Mouse (Mus musculus) midbrain, embryonic 13.5 days (tissue): ENCODE results near the gene Trim41. TPM values are rescaled to one million over a fixed set of nuclear protein-coding genes. Genes with fewer than 3 reads are reported as not detected.
A peak's percentile ranks its signal among the peaks of the same experiment; 100 is the strongest.
"Not testable (repeated sequence)": the region's sequence is repeated elsewhere in the genome, so short reads cannot be mapped to it uniquely, and the experiment has no call there.

ENCODE experiments used
- ATAC-seq: fragments of 200-750 bp; cut with Nextera tagmentation; 2 replicates; pipeline ENCODE4 v1.8.0; 2017; ENCODE audit warnings: mild to moderate bottlenecking, moderate TSS enrichment, moderate library complexity
- H3K27ac ChIP-seq: fragments of 300-500 bp; sonication (generic); 2 replicates; pipeline ENCODE4 v1.5.1; 2015; ENCODE audit warnings: inconsistent platforms, mild to moderate bottlenecking, moderate library complexity
- H3K27me3 ChIP-seq: fragments of 300-500 bp; sonication (generic); 2 replicates; pipeline ENCODE4 v1.6.1; 2015; ENCODE audit warnings: mild to moderate bottlenecking, inconsistent platforms
- H3K36me3 ChIP-seq: fragments of 300-500 bp; sonication (generic); 2 replicates; pipeline ENCODE4 v1.6.1; 2015; ENCODE audit warnings: mild to moderate bottlenecking, inconsistent platforms
- H3K4me1 ChIP-seq: fragments of 300-500 bp; sonication (generic); replicated peaks from 2 replicates; pipeline ENCODE4 v1.6.1; 2015; ENCODE audit warnings: inconsistent platforms
- H3K4me2 ChIP-seq: fragments of 300-500 bp; sonication (generic); replicated peaks from 2 replicates; pipeline ENCODE4 v1.6.1; 2015; ENCODE audit warnings: moderate library complexity, mild to moderate bottlenecking, inconsistent platforms
- H3K4me3 ChIP-seq: fragments of 300-500 bp; sonication (generic); replicated peaks from 2 replicates; pipeline ENCODE4 v1.5.1; 2015; ENCODE audit warnings: mild to moderate bottlenecking, inconsistent platforms
- H3K9ac ChIP-seq: fragments of 300-500 bp; sonication (generic); replicated peaks from 2 replicates; pipeline ENCODE4 v1.6.1; 2015; ENCODE audit warnings: mild to moderate bottlenecking, inconsistent platforms
- H3K9me3 ChIP-seq: fragments of 300-500 bp; sonication (generic); 2 replicates; pipeline ENCODE4 v1.6.1; 2016; ENCODE audit warnings: mild to moderate bottlenecking, inconsistent platforms
- WGBS: fragments of 180-500 bp; shearing (Covaris S2); methylation state at CpG from one replicate; pipeline ENCODE4 v1.1.7; 2015; 5-methylcytosine and 5-hydroxymethylcytosine counted together
- polyA plus RNA-seq: library from polyadenylated mRNA; unstranded; fragments of >200 nt; fragmentation: Nextera tagmentation; extraction: Ambion mirVana; gene quantifications from 2 replicates; pipeline ENCODE4 v1.2.1, GENCODE M21; 2015

Gene Trim41
- polyA plus RNA-seq, 1 experiment from 2014 or later: 7.0 TPM

DNA sequence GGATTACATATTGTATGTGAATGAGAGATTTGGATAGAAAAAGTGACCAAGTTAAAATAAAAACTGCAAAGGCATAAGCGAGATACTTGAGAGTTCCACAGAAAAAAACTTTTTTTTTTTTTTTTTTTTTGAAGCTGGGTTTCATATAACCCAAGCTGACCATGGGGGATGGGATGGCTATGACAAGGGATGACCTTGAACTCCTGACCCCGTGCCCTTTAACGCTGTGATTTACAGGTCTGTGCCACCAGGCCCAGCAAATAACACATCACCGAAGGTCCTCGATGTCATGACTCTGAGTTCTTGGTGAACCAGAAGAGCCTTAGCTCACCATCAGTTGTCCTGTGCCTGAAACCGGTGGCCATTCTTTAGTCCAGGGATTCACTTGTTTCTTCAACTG lies 18.8 kb upstream of the Trim41 start:
- H3K9ac ChIP-seq: no peak overlapping the region
- no peak overlapping the region for H3K4me3 ChIP-seq
- no peak for ATAC-seq
- no peak overlapping the region for H3K4me2 ChIP-seq
- peaks cover 37% of the 10 kb centered on the region for H3K27me3 ChIP-seq
- peaks cover 15% of the 10 kb centered on the region for H3K4me1 ChIP-seq
- H3K9me3 ChIP-seq: no peaks in the 10 kb centered on the region
- H3K36me3 ChIP-seq: no peaks in the 10 kb centered on the region
- no peak overlapping the region for H3K27ac ChIP-seq
- WGBS: 76% methylated on average over 6 of the region's 6 CpGs

GRCm38 (mm10) chr11:48833731-48834639 lies 16.8 kb upstream of the Trim41 start:
- H3K36me3 ChIP-seq: no peaks in the 10 kb centered on the region
- peaks cover 25% of the 10 kb centered on the region for H3K27me3 ChIP-seq
- under 1% methylated on average over 30 of the region's 30 CpGs for WGBS
- H3K4me2 ChIP-seq: peak overlapping the region; percentile 59
- H3K27ac ChIP-seq: peak overlapping the region; percentile 8; the same call in 1 of the 2 replicates
- peak overlapping the region; percentile 49 for H3K4me3 ChIP-seq
- H3K9me3 ChIP-seq: no peaks in the 10 kb centered on the region
- H3K4me1 ChIP-seq: peaks cover 15% of the 10 kb centered on the region
- ATAC-seq: peak; percentile 80
- H3K9ac ChIP-seq: peak overlapping the region; percentile 58

DNA sequence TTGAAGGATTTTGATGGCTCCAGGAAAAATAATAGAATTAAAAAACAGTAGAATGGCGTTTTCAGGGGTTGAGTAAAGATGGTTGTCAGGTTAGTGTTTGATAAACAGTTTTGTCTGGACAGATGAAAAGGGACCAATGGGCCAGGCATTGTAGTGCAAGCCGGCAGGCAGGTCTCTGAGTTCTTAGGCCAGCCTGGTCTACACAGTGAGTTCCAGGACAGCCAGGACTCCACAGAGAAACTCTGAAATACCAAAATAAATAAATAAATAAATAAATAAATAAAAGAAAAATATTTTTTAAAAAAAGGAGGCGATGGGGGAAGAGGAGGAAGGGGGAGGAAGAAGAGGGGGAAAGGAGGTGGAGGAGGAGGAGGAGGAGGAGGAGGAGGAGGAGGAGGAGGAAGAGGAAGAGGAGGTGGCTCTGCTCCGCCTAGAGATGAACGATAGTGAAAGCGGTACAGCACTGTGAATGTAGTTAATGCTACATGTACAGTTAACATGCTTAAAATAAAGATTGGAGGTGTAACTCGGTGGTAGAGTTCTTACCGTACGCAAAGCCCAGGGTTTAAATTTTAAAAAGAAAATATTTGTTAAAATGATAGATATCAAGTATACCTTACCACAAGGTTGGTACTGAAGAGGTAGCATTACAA lies 16.1 kb upstream of the Trim41 start:
- Histone ChIP-seq H3K4me1 (peaks cover 9% of the 10 kb centered on the region), H3K4me2 (peak overlapping the region; percentile 59; the same call in 1 of the 2 replicates), H3K36me3 (no peaks in the 10 kb centered on the region), H3K27ac (no peak overlapping the region), H3K9ac (no peak overlapping the region), H3K27me3 (peaks cover 25% of the 10 kb centered on the region), H3K9me3 (no peaks in the 10 kb centered on the region), H3K4me3 (peak overlapping the region; percentile 49)
- 43% methylated on average over 9 of the region's 9 CpGs for WGBS
- ATAC-seq: 0 out of 2 replicates have a peak, but pooled peaks have one; percentile 0

- Histone ChIP-seq H3K9me3 (no peaks in the 10 kb centered on the region), H3K27ac (no peak overlapping the region), H3K9ac (no peak overlapping the region), H3K36me3 (no peaks in the 10 kb centered on the region), H3K4me1 (peaks cover 10% of the 10 kb centered on the region), H3K4me3 (no peak overlapping the region), H3K27me3 (peaks cover 22% of the 10 kb centered on the region), H3K4me2 (no peak overlapping the region)
- WGBS: 68% methylated on average over 2 of the region's 2 CpGs
- no peak for ATAC-seq
These were observed 14.1 kb upstream of the Trim41 start for GRCm38 (mm10) chr11:48831273-48831672.

DNA sequence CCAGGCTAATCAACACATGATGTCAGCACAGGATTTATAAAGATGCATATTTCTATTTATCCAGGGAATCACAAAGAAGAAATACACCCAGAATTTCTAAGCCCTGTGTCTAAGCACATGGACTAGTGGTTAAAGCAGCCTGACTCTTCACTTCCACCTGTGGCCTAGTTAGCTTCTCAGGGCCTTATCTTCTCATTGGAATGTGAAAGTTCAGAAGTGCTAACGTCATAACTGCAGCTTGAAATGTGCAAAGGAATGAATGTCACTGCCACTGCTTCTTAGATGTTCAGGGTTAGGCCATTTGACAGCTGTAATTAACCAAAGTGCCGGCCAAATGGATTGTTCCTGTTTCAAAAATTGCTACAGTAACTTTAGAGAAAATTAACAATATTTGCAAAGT lies 13.1 kb upstream of the Trim41 start:
- no peak for ATAC-seq
- Histone ChIP-seq H3K9ac (no peak overlapping the region), H3K4me2 (no peak overlapping the region), H3K27me3 (peaks cover 12% of the 10 kb centered on the region; the same call in 1 of the 2 replicates), H3K4me1 (peaks cover 10% of the 10 kb centered on the region), H3K27ac (no peak overlapping the region), H3K4me3 (no peak overlapping the region), H3K9me3 (no peaks in the 10 kb centered on the region), H3K36me3 (no peaks in the 10 kb centered on the region)
- WGBS: 77% methylated on average over 2 of the region's 2 CpGs

- Histone ChIP-seq H3K9me3 (no peaks in the 10 kb centered on the region), H3K36me3 (no peaks in the 10 kb centered on the region), H3K27ac (no peak overlapping the region), H3K4me3 (no peak overlapping the region), H3K9ac (no peak overlapping the region), H3K27me3 (peaks cover 26% of the 10 kb centered on the region), H3K4me1 (peaks cover 23% of the 10 kb centered on the region), H3K4me2 (no peak overlapping the region)
- 70% methylated on average over 6 of the region's 6 CpGs for WGBS
- no peak for ATAC-seq
These were observed 10.8 kb upstream of the Trim41 start for GRCm38 (mm10) chr11:48827926-48828325.

DNA sequence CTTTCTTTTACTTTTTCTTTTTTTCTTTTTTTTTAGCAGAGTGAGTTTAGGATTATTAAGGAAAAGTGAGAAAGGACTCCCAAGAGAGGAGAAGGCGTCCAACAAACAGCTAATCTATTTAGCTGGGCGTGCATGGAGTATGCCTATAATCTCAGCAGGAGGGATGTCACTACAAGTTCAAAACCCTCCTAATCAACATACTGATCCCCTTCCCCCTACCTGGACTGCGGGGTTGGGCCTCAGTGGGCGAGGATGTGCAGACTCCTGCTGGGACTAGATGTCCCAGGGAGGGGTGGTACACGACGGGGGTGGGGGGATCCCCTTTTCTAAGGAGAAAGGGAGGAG lies 9.6 kb upstream of the Trim41 start:
- Histone ChIP-seq H3K4me3 (peak overlapping the region; percentile 46), H3K9ac (peak overlapping the region; percentile 41; the same call in 1 of the 2 replicates), H3K36me3 (no peaks in the 10 kb centered on the region), H3K27ac (no peak overlapping the region; the same call in 1 of the 2 replicates), H3K4me2 (peak overlapping the region; percentile 56), H3K27me3 (peaks cover 35% of the 10 kb centered on the region), H3K4me1 (peaks cover 23% of the 10 kb centered on the region), H3K9me3 (no peaks in the 10 kb centered on the region)
- ATAC-seq: peak; percentile 35; the same call in 1 of the 2 replicates
- WGBS: 1% methylated on average over 6 of the region's 6 CpGs

DNA sequence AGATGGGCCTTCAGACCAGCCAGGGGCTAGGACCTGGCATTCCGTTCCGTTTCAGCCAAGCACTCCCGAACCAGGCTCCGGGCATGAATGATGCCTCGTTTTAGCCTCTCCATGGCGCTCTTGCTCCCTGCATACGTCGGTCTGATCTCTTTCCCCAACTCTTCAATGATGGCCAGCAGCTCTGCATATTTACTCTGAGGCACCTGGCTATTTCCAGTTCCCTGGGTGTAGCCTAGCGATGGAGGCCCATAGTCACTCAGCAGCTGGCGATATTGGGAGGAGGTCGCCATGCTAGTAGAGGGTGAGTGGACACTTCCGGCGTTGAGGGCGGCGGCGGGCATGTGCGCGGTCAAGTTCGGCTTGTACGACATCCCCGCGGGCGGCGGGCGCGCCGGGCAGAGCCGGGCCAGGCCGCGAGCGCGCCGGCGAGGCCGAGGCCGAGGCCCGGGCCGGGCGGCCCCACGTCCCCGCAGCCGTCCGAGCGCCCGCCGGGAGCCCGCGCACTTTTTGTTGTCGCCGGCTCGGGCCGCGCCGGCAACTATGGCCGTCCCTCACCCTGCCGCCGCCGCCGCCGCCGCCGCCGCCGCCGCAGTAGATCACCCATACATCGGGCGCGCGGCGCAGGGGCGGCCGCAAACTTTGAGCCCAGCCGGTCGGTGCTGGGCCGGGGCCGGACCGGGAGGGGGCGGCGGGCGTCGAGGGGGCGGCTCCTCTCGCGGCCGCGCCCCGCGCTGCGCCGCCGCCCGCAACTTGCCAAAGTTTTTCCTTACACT lies 9.0 kb upstream of the Trim41 start, which contains the start of the genes Trim7 and Gm12184:
Gene Trim7, plus strand, starts transcription at position 162 of the 773 bp plus-strand sequence.
Gene Gm12184, minus strand, starts transcription at position 677 of the 773 bp plus-strand sequence.
- H3K9me3 ChIP-seq, H3K36me3 ChIP-seq: not testable (repeated sequence)
- H3K4me3 ChIP-seq: peak within 1 kb of the TSS; percentile 46
- peaks cover 37% of the 10 kb centered on the region for H3K27me3 ChIP-seq
- peak within 1 kb of the TSS; percentile 56 for H3K4me2 ChIP-seq
- peaks cover 23% of the 10 kb centered on the region for H3K4me1 ChIP-seq
- WGBS: under 1% methylated on average over 53 of the region's 92 CpGs
- peak within 1 kb of the TSS; percentile 47; the same call in 1 of the 2 replicates for H3K27ac ChIP-seq
- H3K9ac ChIP-seq: peak within 1 kb of the TSS; percentile 41; the same call in 1 of the 2 replicates
- peak; percentile 86 for ATAC-seq

GRCm38 (mm10) chr11:48824311-48824830 lies 7.2 kb upstream of the Trim41 start:
- Histone ChIP-seq H3K9me3 (no peaks in the 10 kb centered on the region), H3K4me3 (peak overlapping the region; percentile 38), H3K4me2 (peak overlapping the region; percentile 54), H3K27me3 (peaks cover 34% of the 10 kb centered on the region), H3K27ac (no peak overlapping the region), H3K36me3 (no peaks in the 10 kb centered on the region), H3K9ac (peak overlapping the region; percentile 28; the same call in 1 of the 2 replicates), H3K4me1 (peaks cover 23% of the 10 kb centered on the region)
- WGBS: 5% methylated on average over 22 of the region's 22 CpGs
- ATAC-seq: no peak

DNA sequence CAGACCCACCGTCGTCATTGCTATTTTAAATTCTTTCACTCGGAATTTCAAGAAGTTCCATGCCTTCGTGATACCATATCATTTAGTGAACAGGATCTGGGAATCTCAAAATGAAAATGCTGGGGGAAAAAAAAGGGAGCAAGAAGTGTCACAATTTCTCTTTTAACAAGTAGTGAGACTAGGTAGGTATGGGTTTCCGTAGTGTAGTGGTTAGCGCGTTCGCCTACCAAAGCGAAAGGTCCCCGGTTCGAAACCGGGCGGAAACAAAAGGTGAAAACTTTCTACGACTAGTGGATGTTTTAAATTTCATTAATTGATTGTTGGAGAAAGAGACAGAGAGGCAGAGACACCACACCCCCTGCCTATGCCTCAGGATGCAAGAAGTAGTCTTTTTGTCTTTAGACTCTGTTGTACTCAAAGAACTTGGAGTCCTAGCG lies 6.4 kb upstream of the Trim41 start:
- Histone ChIP-seq H3K27me3 (peaks cover 34% of the 10 kb centered on the region), H3K9me3 (no peaks in the 10 kb centered on the region), H3K9ac (peak overlapping the region; percentile 28; the same call in 1 of the 2 replicates), H3K36me3 (no peaks in the 10 kb centered on the region), H3K4me1 (peaks cover 23% of the 10 kb centered on the region), H3K4me3 (peak overlapping the region; percentile 38), H3K4me2 (peak overlapping the region; percentile 54), H3K27ac (no peak overlapping the region)
- WGBS: under 1% methylated on average over 15 of the region's 15 CpGs
- no peak for ATAC-seq

DNA sequence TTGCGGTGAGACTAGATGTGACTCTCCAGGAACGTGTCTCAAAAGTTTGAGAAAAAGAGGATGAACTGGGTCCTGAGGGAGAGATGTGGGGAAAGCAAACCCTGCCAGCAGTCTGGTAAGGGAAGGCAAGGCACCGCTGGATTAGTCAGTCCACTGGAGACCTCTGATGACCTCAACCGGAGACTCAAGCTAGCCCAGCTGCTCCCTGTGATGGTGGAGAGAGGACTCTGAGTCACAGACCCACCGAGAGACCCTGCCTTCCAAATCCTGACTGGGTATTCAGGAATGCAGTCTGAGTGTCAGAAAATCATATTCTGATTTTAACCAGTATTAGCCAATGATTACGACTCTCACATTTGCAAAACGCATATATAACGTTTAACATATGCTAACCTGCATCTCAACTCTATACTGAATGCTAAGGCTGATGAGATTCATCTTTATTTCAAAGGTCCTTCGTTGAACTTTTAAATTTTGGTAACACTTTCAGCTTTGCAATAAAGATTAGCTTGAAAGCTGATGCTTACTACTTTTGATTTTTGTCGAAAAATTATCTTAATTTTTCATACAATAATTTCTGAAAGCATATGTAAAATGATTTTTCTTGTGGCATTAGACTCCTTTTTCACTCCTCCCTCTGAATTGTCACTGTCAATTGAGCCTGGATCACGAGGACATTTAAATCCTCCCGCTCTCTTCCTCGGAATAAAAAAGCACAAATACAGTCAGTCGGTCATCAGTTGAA lies 5.8 kb upstream of the Trim41 start:
- H3K4me2 ChIP-seq: peak overlapping the region; percentile 54
- H3K4me1 ChIP-seq: peaks cover 24% of the 10 kb centered on the region
- H3K9me3 ChIP-seq: no peaks in the 10 kb centered on the region
- H3K4me3 ChIP-seq: peak overlapping the region; percentile 38
- H3K36me3 ChIP-seq: no peaks in the 10 kb centered on the region
- ATAC-seq: no peak
- 36% methylated on average over 14 of the region's 14 CpGs for WGBS
- no peak overlapping the region for H3K27ac ChIP-seq
- H3K27me3 ChIP-seq: peaks cover 32% of the 10 kb centered on the region
- H3K9ac ChIP-seq: no peak overlapping the region
